Mouse (Mus musculus) lung, postnatal 0 days (tissue): ENCODE results near the gene Gm20388. TPM values are rescaled to one million over a fixed set of nuclear protein-coding genes. Genes with fewer than 3 reads are reported as not detected.

Experiments used
- ATAC-seq: fragments of 200-750 bp; cut with Nextera tagmentation; 2 replicates; pipeline ENCODE4 v1.8.0; 2017; ENCODE audit warnings: moderate library complexity
- DNase-seq: peaks from one replicate; pipeline ENCODE4 v3.0.0-alpha.2; 2016; ENCODE audit warnings: low spot score
- H3K27ac ChIP-seq: fragments of 300-500 bp; sonication (generic); 2 replicates; pipeline ENCODE4 v1.5.1; 2014; ENCODE audit warnings: antibody characterized with exemption, mild to moderate bottlenecking, low read length, mixed read lengths
- H3K27me3 ChIP-seq: fragments of 300-500 bp; sonication (generic); replicated peaks from 2 replicates; pipeline ENCODE4 v1.6.1; 2014; ENCODE audit warnings: low read length, mixed read lengths; ENCODE audit not compliant: insufficient read depth
- H3K36me3 ChIP-seq: fragments of 300-500 bp; sonication (generic); 2 replicates; pipeline ENCODE4 v1.6.1; 2014; ENCODE audit warnings: low read length, mixed read lengths; ENCODE audit not compliant: insufficient read depth
- H3K4me1 ChIP-seq: fragments of 300-500 bp; sonication (generic); 2 replicates; pipeline ENCODE4 v1.6.1; 2014; ENCODE audit warnings: antibody characterized with exemption, low read depth, low read length, mixed read lengths; ENCODE audit not compliant: insufficient read depth
- H3K4me2 ChIP-seq: fragments of 300-500 bp; sonication (generic); replicated peaks from 2 replicates; pipeline ENCODE4 v1.6.1; 2014; ENCODE audit warnings: low read depth, mild to moderate bottlenecking, low read length, moderate library complexity, mixed read lengths
- H3K4me3 ChIP-seq: fragments of 300-500 bp; sonication (generic); 2 replicates; pipeline ENCODE4 v1.5.1; 2014; ENCODE audit warnings: low read depth, low read length
- H3K9ac ChIP-seq: fragments of 300-500 bp; sonication (generic); replicated peaks from 2 replicates; pipeline ENCODE4 v1.6.1; 2014; ENCODE audit warnings: low read depth, mild to moderate bottlenecking
- H3K9me3 ChIP-seq: fragments of 300-500 bp; sonication (generic); 2 replicates; pipeline ENCODE4 v1.6.1; 2016; ENCODE audit warnings: low read length, mixed read lengths
- CTCF ChIP-seq: IDR thresholded peaks from 2 replicates; pipeline ENCODE4 v1.5.1; 2016; ENCODE audit warnings: antibody characterized with exemption, mild to moderate bottlenecking
- EP300 ChIP-seq: IDR thresholded peaks from 2 replicates; pipeline ENCODE4 v1.6.1; 2016; ENCODE audit warnings: antibody characterized with exemption, mild to moderate bottlenecking, control low read depth
- WGBS: fragments of 180-500 bp; shearing (Covaris S2); extraction: QIAGEN DNeasy Blood & Tissue Kit; methylation state at CpG from one replicate; pipeline ENCODE4 v1.1.7; 2014; 5-methylcytosine and 5-hydroxymethylcytosine counted together
- polyA plus RNA-seq: library from polyadenylated mRNA; unstranded; fragments of >200 nt; fragmentation: Nextera tagmentation; extraction: Ambion mirVana; gene quantifications from 2 replicates; pipeline ENCODE4 v1.2.1, GENCODE M21; 2015

Gene Gm20388
- polyA plus RNA-seq, 1 experiment from 2014 or later, result not detected

DNA sequence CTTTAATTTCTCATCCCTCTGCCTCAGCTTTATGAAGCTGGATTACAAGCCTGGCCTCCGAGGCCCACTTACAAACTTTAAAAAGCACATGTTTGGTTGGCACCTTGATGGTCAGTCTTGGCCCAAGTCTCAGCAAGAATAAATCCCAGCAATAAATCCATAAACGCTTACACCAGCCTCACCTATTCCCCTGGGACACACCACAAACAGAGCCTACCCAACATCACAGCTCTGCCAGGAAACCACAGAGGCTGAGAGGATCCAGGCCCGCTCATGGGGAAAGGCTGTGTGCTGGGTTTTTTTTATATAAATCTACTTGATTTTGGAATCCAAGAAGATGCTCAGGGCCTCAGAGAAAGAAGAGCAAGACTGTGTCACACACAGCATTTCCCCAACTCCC is 1665.0 kb downstream of the Gm20388 start:
- TF ChIP-seq EP300, result no peak
- TF ChIP-seq CTCF, result no peak
- ATAC-seq, result no peak
- WGBS, result 86% methylated on average over 3 of the region's 3 CpGs
- peaks cover 20% of the 10 kb centered on the region for H3K4me1 ChIP-seq
- H3K27me3 ChIP-seq, result no peaks in the 10 kb centered on the region
- no peak overlapping the region for H3K27ac ChIP-seq
- H3K9me3 ChIP-seq, result no peaks in the 10 kb centered on the region
- H3K4me2 ChIP-seq, result no peak overlapping the region
- H3K9ac ChIP-seq, result no peak overlapping the region
- no peak for DNase-seq
- no peaks in the 10 kb centered on the region for H3K36me3 ChIP-seq
- no peak overlapping the region for H3K4me3 ChIP-seq

GRCm38 (mm10) chr8:121577751-121578675 is 1667.4 kb downstream of the Gm20388 start:
- no peaks in the 10 kb centered on the region for H3K36me3 ChIP-seq
- H3K4me3 ChIP-seq, result peak overlapping the region; percentile 82
- peak overlapping the region; percentile 95 for H3K4me2 ChIP-seq
- WGBS, result 3% methylated on average over 44 of the region's 44 CpGs
- peak overlapping the region; percentile 62 for H3K27ac ChIP-seq
- peak overlapping the region; percentile 66 for H3K9ac ChIP-seq
- peak; percentile 26 for DNase-seq
- ATAC-seq, result no peak
- H3K9me3 ChIP-seq, result no peaks in the 10 kb centered on the region
- H3K27me3 ChIP-seq, result no peaks in the 10 kb centered on the region
- H3K4me1 ChIP-seq, result peaks cover 24% of the 10 kb centered on the region
- TF ChIP-seq CTCF, result no peak
- TF ChIP-seq EP300, result no peak

DNA sequence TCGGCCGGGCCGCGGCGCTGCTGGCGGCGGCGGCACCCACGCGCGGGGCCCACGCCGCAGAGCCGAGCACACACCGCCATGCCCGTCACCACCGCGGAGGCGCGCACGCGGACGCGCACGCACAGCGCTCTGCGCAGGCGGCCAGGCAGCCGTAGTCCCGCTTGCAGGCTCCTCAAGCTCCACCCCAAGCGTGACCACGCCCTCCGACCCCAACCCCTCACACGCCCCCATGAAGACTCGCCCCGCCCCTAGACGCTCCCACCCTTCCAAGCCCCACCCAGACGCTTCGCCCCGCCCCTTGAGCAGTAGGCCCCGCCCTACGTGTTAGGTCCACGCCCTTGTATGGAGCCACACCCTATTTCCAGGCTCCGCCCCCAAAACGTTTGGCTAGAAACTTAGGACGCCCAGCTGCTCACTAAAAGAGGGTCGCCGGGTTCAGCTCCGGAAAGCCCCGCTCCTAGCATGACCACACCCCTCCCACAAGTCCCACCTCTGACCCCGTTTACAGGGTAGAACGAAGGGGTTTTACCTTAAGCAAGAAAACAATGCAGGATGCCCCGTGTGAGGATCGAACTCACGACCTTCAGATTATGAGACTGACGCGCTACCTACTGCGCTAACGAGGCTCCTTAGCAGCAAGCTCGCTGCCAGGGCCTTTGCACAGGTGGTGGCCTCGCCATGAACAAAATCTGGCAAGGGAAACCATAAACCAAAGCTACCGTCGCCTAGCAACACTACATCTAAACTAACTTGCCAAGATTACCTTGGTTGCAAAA is 1668.2 kb downstream of the Gm20388 start, which contains the start of gene Fbxo31:
Gene Fbxo31, minus strand, starts transcription at position 131 of the 776 bp plus-strand sequence.
- TF ChIP-seq EP300 (no peak), CTCF (no peak)
- WGBS, result 2% methylated on average over 57 of the region's 63 CpGs
- Histone ChIP-seq H3K4me3 (peak within 1 kb of the TSS; percentile 82), H3K36me3 (no peaks in the 10 kb centered on the region), H3K4me2 (peak within 1 kb of the TSS; percentile 95), H3K9ac (peak within 1 kb of the TSS; percentile 66), H3K4me1 (peaks cover 21% of the 10 kb centered on the region), H3K9me3 (no peaks in the 10 kb centered on the region), H3K27ac (peak within 1 kb of the TSS; percentile 84), H3K27me3 (no peaks in the 10 kb centered on the region)
- DNase-seq, result peak; percentile 96
- ATAC-seq, result peak; percentile 91

DNA sequence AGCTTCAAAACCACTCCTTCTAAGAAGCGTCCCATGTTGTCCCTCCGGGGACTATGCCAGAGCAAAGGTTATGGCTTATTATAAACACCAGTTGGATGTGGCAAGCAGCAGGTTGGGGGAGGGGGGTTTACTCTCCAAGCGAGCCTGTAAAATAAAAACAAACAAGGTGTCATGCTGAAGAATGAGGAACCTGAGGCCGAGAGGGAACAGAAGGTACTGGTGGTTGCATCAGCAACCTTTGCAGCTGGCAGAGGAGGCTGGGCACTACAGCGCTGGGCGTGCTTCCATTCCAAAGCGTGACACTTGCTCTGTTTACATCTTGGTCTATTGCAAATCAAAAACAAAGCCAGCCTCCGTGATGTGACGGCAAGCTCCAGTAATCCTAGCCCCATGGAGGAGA is 1669.8 kb downstream of the Gm20388 start:
- Histone ChIP-seq H3K9ac (no peak overlapping the region), H3K9me3 (no peaks in the 10 kb centered on the region), H3K4me3 (no peak overlapping the region), H3K27me3 (no peaks in the 10 kb centered on the region), H3K27ac (peak overlapping the region; percentile 84), H3K4me2 (no peak overlapping the region), H3K36me3 (no peaks in the 10 kb centered on the region), H3K4me1 (peaks cover 21% of the 10 kb centered on the region)
- ATAC-seq, result peak; percentile 36
- WGBS, result 9% methylated on average over 9 of the region's 9 CpGs
- peak; percentile 92 for DNase-seq
- TF ChIP-seq CTCF (no peak), EP300 (peak; percentile 95)

DNA sequence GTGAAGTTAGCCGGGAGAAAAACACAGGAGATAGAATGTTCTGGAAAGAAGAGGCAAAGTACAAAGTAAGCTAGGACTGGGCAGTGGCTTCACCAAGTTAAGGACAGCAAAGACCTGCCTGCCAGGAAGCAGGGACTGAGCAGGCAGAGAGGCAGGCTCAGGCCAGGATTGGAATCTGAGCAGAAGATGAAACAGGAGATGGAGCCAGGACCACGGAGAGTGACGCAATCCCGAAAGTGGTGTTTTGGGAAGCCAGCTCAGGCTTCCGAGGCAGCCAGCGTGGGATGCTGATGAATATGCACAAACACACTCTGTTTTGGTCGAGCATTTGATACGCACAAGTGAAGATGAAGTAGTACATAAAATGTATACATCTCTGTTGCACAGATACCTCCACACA is 1673.0 kb downstream of the Gm20388 start:
- TF ChIP-seq EP300 (no peak), CTCF (no peak)
- peak; percentile 43 for DNase-seq
- Histone ChIP-seq H3K9ac (no peak overlapping the region), H3K27ac (no peak overlapping the region), H3K4me3 (no peak overlapping the region), H3K9me3 (no peaks in the 10 kb centered on the region), H3K36me3 (no peaks in the 10 kb centered on the region), H3K4me1 (peaks cover 15% of the 10 kb centered on the region; the same call in 1 of the 2 replicates), H3K4me2 (no peak overlapping the region), H3K27me3 (no peaks in the 10 kb centered on the region)
- no peak for ATAC-seq
- 37% methylated on average over 8 of the region's 8 CpGs for WGBS

GRCm38 (mm10) chr8:121584730-121585129 is 1674.1 kb downstream of the Gm20388 start:
- Histone ChIP-seq H3K4me1 (peaks cover 11% of the 10 kb centered on the region; the same call in 1 of the 2 replicates), H3K27me3 (no peaks in the 10 kb centered on the region), H3K36me3 (no peaks in the 10 kb centered on the region), H3K9ac (peak overlapping the region; percentile 50; the same call in 1 of the 2 replicates), H3K4me2 (peak overlapping the region; percentile 70), H3K27ac (no peak overlapping the region; the same call in 1 of the 2 replicates), H3K9me3 (no peaks in the 10 kb centered on the region), H3K4me3 (peak overlapping the region; percentile 49)
- no peak for TF ChIP-seq CTCF
- TF ChIP-seq EP300, result no peak
- DNase-seq (no peak), ATAC-seq (no peak)
- WGBS, result 43% methylated on average over 12 of the region's 13 CpGs
